Mouse (Mus musculus) spleen, adult 2 months (tissue): Measurements from ENCODE around the gene Sirt4. TPM values are rescaled to one million over a fixed set of nuclear protein-coding genes. Genes with fewer than 3 reads are reported as not detected.

ENCODE experiments used
- DNase-seq, 2 experiments: peaks; one replicate each; pipeline versions ENCODE4 v3.0.0 to v3.0.0-alpha.2; 2012 to 2021; ENCODE audit warnings: low spot score in 2 of 2, low read depth in 1 of 2
- H3K27ac ChIP-seq: fragments of 200-500 bp; 2 replicates; pipeline ENCODE4 v1.5.1; 2012; ENCODE audit warnings: low read length, inconsistent platforms; ENCODE audit not compliant: insufficient read depth
- H3K27me3 ChIP-seq: fragments of 200-500 bp; 2 replicates; pipeline ENCODE4 v1.6.1; 2012; ENCODE audit warnings: mild to moderate bottlenecking, moderate library complexity, low read length, inconsistent platforms; ENCODE audit not compliant: control insufficient read depth, insufficient read depth
- H3K36me3 ChIP-seq: fragments of 200-500 bp; 2 replicates; pipeline ENCODE4 v1.6.1; 2012; ENCODE audit warnings: mild to moderate bottlenecking, low read length, inconsistent platforms; ENCODE audit not compliant: control insufficient read depth, insufficient read depth
- H3K4me1 ChIP-seq: fragments of 200-500 bp; 2 replicates; pipeline ENCODE4 v1.6.1; 2011; ENCODE audit warnings: inconsistent platforms; ENCODE audit not compliant: control insufficient read depth, insufficient read depth, insufficient read length
- H3K4me3 ChIP-seq: fragments of 200-500 bp; 2 replicates; pipeline ENCODE4 v1.5.1; 2011; ENCODE audit warnings: mild to moderate bottlenecking, inconsistent platforms; ENCODE audit not compliant: insufficient read depth, insufficient read length; ENCODE audit errors: extremely low read depth
- CTCF ChIP-seq: fragments of 200-500 bp; IDR thresholded peaks from 2 replicates; pipeline ENCODE4 v1.5.1; 2011; ENCODE audit warnings: mild to moderate bottlenecking, inconsistent platforms; ENCODE audit not compliant: insufficient read depth, insufficient read length, insufficient replicate concordance; ENCODE audit errors: extremely low read depth
- POLR2A ChIP-seq: fragments of 200-500 bp; IDR thresholded peaks from 2 replicates; pipeline ENCODE4 v1.6.1; 2011; ENCODE audit warnings: low read depth, low read length, inconsistent platforms
- WGBS: fragments of 180-500 bp; shearing (Covaris S2); methylation state at CpG from one replicate; pipeline ENCODE4 v1.1.7; 2018; 5-methylcytosine and 5-hydroxymethylcytosine counted together
- polyA plus RNA-seq: library from polyadenylated mRNA; depleted of rRNA; stranded (reverse); fragments of >200 nt; gene quantifications from 2 replicates; pipeline ENCODE4 v1.2.3, GENCODE M21; 2012; rRNA removed

Gene Sirt4
- 19.6 and 28.2 TPM in 2 replicates for polyA plus RNA-seq

DNA sequence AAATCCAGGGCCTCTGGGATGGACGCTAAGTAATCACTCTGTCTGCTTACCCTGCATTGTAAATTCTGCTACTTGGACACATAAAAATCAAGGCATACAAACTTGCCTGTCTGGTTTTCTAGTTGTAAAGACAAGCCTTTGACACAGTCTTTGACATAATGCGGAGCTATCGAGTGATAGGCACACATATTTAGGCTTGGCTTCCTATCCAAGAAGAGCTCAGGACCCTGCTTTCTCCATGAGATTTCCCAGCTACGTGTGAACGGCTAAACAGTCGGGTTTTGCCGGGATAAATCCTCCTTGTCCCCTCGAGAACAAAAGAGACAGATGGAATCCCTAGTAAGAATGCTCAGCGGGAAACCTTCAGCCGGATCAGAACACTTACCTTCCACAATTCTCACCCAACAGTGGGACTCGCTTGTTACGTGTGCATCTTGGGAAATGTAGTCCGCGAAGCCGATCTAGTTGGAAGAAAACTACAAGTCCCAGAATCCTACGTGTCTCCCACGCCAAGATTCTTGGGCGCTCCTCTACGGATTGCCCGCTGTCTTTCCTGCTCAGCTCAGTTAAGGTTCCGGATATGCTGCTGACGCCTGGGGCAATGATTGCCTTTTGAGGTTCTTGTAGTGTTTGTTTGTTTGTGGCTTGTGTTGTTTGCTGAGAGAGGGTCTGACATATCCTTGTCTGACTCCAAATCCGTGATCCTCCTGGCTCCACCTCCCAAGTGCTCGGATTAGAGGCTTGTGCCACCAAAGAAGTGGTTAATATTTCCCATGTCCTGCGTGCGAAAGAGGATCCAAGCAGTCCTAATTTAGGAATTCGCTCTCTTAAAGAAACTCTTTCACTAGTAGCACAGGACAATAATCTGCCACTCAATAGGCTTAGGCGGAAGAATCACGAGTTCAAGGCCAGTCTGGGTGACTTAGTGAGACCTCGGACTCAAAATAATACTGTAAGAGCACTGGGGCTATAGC lies at the start of gene Sirt4:
Gene Sirt4 (minus strand): TSS at position 779 of the 974 bp plus-strand sequence.
- DNase-seq = peak; percentile 72 to 82
- H3K27me3 ChIP-seq = no peaks in the 10 kb centered on the region
- H3K36me3 ChIP-seq = peaks cover 3% of the 10 kb centered on the region; the same call in 1 of the 2 replicates
- peaks cover 3% of the 10 kb centered on the region; the same call in 1 of the 2 replicates for H3K4me1 ChIP-seq
- WGBS = 6% methylated on average over 30 of the region's 30 CpGs
- peak within 1 kb of the TSS; percentile 58 for H3K4me3 ChIP-seq
- peak within 1 kb of the TSS; percentile 63 for H3K27ac ChIP-seq
- TF ChIP-seq POLR2A = no peak; the same call in 1 of the 2 replicates
- no peak for TF ChIP-seq CTCF

DNA sequence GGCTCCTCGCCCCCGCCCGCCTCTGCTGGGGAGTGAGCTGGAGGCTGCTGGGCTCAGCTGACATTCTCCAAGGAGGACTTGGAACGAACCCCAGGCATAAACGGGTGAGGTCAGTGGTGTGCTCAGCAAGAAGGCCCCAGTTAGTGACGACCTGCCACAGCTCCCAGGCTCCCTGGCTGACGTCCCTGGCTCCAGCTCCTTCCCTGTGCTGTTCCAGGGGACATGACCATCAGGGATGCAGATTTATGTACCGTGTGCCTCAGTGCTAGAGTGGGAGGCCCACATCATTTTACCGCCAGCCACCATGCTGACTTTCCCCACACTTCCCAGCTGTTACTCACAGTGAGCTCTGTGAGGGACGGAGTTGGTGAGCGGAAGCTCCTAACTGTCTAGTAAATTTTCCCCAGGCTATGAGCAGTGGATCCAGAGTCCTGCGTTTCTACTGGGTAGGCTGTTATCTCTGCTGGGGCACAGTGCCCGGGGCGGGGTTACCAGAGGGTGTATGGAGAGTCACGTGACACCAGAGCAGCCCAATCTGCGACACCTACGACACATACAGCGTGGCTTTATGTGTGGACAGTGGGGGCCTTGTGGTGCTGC lies 47.2 kb upstream of the Sirt4 start:
- H3K36me3 ChIP-seq = no peaks in the 10 kb centered on the region
- no peak for DNase-seq
- peak overlapping the region; percentile 46; the same call in 1 of the 2 replicates for H3K27ac ChIP-seq
- WGBS = 54% methylated on average over 18 of the region's 18 CpGs
- TF ChIP-seq CTCF (no peak), POLR2A (no peak)
- no peak overlapping the region for H3K4me3 ChIP-seq
- peaks cover 46% of the 10 kb centered on the region for H3K4me1 ChIP-seq
- H3K27me3 ChIP-seq = no peaks in the 10 kb centered on the region

DNA sequence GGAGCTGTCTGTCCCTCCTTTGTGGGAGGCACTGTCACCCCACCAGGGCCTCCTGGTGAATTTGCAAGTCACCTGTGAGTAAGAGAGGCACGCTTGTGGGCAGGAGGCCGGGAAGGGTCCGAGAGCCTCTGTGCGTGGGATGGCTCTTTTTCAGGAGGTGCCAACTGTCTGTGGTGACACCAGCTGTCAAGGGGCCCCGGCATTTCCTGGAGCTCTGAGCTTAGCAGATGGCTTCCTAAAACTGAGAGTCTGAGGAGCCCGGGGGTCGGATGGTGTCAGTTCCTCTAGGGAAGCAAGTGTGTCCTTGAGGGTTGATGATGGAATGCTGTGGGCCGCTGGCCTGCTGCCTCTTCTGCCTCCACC lies 45.9 kb upstream of the Sirt4 start:
- Histone ChIP-seq H3K36me3 (no peaks in the 10 kb centered on the region), H3K27me3 (no peaks in the 10 kb centered on the region), H3K4me3 (no peak overlapping the region), H3K4me1 (peaks cover 39% of the 10 kb centered on the region), H3K27ac (peak overlapping the region; percentile 15; the same call in 1 of the 2 replicates)
- no peak for TF ChIP-seq CTCF
- TF ChIP-seq POLR2A = no peak
- DNase-seq = no peak
- 8% methylated on average over 8 of the region's 8 CpGs for WGBS

DNA sequence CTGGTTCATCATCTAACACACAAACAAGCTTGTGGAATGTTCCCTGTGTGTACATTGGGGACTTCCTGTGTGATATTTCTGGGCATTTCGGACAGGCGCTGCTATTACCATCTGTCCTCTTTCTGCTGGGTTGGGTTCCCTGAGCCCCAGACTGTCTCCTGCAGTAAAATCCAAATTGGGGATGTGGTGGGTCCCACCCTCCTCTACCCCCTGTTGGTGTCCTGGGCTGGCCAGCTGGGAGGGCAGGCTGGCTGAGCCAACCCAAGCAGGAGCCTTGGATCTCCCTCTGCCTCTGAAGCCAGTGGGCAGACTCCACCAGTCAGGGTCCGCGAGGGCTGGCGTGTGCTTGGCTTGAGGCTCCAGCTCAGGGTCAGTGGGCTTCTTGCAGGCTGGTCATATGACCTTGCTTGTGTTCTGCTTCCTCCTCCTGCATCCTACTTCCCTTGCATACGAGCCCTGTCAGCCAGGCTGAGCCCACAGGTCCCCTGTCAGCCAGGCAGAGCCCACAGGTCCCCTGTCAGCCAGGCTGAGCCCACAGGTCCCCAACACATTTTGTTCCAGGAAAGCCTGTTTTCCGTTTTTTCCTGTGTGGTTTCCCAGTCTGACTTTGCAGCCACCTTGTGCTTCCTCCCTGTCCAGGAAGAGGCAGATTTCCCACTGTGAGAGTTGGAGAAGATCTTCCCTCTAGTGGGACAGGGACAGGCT lies 45.4 kb upstream of the Sirt4 start:
- no peak for DNase-seq
- Histone ChIP-seq H3K27ac (peak overlapping the region; percentile 54), H3K4me1 (peaks cover 34% of the 10 kb centered on the region), H3K4me3 (no peak overlapping the region), H3K27me3 (no peaks in the 10 kb centered on the region), H3K36me3 (no peaks in the 10 kb centered on the region)
- 16% methylated on average over 7 of the region's 7 CpGs for WGBS
- TF ChIP-seq CTCF (no peak), POLR2A (no peak)

DNA sequence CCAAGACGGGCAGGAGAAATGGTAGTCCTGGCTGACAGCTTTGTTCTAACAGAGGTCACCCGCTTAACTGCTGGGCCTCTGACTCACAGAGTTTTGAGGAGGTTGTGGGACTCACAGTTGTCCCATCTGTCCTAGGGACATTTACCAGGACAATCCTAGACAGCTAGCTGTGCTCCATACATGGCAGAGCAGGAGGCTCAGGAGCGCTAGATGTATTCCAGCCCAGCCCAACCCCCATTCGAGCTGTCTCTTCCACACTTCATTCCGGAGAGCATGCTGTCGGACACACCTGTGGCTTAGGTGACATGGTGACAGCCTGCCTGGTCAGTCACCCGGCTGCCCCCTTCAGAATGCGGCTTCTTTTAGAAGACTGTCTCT lies 44.8 kb upstream of the Sirt4 start:
- Histone ChIP-seq H3K27ac (0 out of 2 replicates have a peak overlapping the region, but pooled peaks have one; percentile 17), H3K36me3 (no peaks in the 10 kb centered on the region), H3K4me3 (no peak overlapping the region), H3K27me3 (no peaks in the 10 kb centered on the region), H3K4me1 (peaks cover 28% of the 10 kb centered on the region)
- TF ChIP-seq POLR2A = no peak
- no peak for TF ChIP-seq CTCF
- WGBS = 58% methylated on average over 8 of the region's 8 CpGs
- no peak for DNase-seq

DNA sequence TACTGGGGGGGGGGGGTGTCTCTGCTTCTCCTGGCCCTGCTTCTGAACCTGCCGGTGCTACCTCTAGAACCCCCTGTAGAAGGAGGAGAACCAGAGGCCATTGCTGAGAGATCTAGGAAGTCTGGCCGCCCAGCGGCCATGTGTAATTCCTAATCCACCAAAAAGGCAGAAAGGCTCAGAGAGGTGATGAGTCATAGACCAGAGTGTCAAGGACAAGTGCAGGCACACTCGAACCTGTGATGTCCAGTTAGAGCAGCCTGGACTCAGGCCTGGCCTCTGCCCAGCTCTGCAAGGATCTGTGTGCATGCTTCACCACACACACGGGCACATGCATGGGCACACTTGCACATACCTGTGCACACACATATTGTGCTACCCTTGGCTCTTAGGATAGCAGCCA lies 43.6 kb upstream of the Sirt4 start:
- H3K4me1 ChIP-seq = peaks cover 22% of the 10 kb centered on the region
- 83% methylated on average over 5 of the region's 5 CpGs for WGBS
- no peak overlapping the region for H3K27ac ChIP-seq
- no peak overlapping the region for H3K4me3 ChIP-seq
- no peak for TF ChIP-seq CTCF
- DNase-seq = no peak
- no peaks in the 10 kb centered on the region for H3K36me3 ChIP-seq
- H3K27me3 ChIP-seq = no peaks in the 10 kb centered on the region
